Mouse (Mus musculus) liver, embryonic 15.5 days (tissue): ENCODE measurements around the gene Pdcd6ip. TPM values are rescaled to one million over a fixed set of nuclear protein-coding genes. Genes with fewer than 3 reads are reported as not detected.
"Not testable (repeated sequence)": the region's sequence is repeated elsewhere in the genome, so short reads cannot be mapped to it uniquely, and the experiment has no call there.

Source experiments
- ATAC-seq: fragments of 200-750 bp; cut with Nextera tagmentation; 2 replicates; pipeline ENCODE4 v1.8.0; 2017; ENCODE audit warnings: moderate number of reproducible peaks, mild to moderate bottlenecking, moderate library complexity; ENCODE audit not compliant: insufficient read depth
- H3K27ac ChIP-seq: fragments of 300-500 bp; sonication (generic); replicated peaks from 2 replicates; pipeline ENCODE4 v1.5.1; 2015; ENCODE audit warnings: mild to moderate bottlenecking, inconsistent platforms
- H3K27me3 ChIP-seq: fragments of 300-500 bp; sonication (generic); 2 replicates; pipeline ENCODE4 v1.6.1; 2015; ENCODE audit warnings: mild to moderate bottlenecking, inconsistent platforms
- H3K36me3 ChIP-seq: fragments of 300-500 bp; sonication (generic); replicated peaks from 2 replicates; pipeline ENCODE4 v1.6.1; 2015; ENCODE audit warnings: moderate library complexity, mild to moderate bottlenecking, inconsistent platforms
- H3K4me1 ChIP-seq: fragments of 300-500 bp; sonication (generic); replicated peaks from 2 replicates; pipeline ENCODE4 v1.6.1; 2015; ENCODE audit warnings: inconsistent platforms
- H3K4me2 ChIP-seq: fragments of 300-500 bp; sonication (generic); 2 replicates; pipeline ENCODE4 v1.6.1; 2015; ENCODE audit warnings: moderate library complexity, mild to moderate bottlenecking, inconsistent platforms
- H3K4me3 ChIP-seq: fragments of 300-500 bp; sonication (generic); replicated peaks from 2 replicates; pipeline ENCODE4 v1.5.1; 2015; ENCODE audit warnings: mild to moderate bottlenecking, inconsistent platforms
- H3K9ac ChIP-seq: fragments of 300-500 bp; sonication (generic); 2 replicates; pipeline ENCODE4 v1.6.1; 2015; ENCODE audit warnings: moderate library complexity, mild to moderate bottlenecking, inconsistent platforms
- H3K9me3 ChIP-seq: fragments of 300-500 bp; sonication (generic); replicated peaks from 2 replicates; pipeline ENCODE4 v1.6.1; 2016; ENCODE audit warnings: inconsistent platforms
- WGBS: fragments of 180-500 bp; shearing (Covaris S2); methylation state at CpG from one replicate; pipeline ENCODE4 v1.1.7; 2015; ENCODE audit warnings: mixed read lengths; ENCODE audit not compliant: insufficient replicate concordance; 5-methylcytosine and 5-hydroxymethylcytosine counted together
- polyA plus RNA-seq: library from polyadenylated mRNA; unstranded; fragments of >200 nt; fragmentation: Nextera tagmentation; extraction: Ambion mirVana; gene quantifications from 2 replicates; pipeline ENCODE4 v1.2.1, GENCODE M21; 2015

The Pdcd6ip gene
- polyA plus RNA-seq, 1 experiment from 2014 or later: 39.5 TPM

DNA sequence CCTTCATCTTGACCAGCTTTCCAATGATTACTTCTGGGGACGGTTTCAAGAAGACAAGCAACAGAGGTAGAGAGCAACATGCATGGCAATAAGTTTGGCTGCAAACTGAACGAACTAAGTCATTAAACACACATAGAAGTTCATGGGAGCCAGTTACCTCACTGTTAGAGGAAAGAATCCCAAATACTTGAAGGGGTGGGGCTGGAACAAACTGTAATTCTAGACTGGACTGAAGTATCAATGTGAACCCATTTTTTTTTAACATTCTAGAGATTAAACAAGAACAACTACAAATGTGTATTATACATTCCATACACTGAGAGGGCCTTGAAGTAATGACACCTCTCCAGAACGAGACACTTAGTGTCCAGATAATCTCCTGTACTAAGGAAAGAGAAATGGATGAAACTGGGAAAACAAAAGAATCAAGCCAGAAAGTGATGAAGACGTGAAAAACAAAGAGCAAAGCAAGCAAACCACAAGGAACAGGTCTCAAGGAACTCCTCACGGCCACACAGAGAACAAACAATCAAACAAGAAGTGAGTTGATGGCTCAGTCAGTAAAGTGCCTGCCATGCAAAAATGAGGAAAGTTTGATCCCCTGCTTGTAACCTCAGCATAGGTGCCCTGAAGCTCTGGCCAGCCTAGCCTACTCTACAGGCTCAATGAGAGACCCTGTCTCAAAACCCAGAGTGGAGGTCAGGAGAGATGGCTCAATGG is 6.5 kb downstream of the Pdcd6ip start:
- Histone ChIP-seq H3K36me3 (peaks cover 25% of the 10 kb centered on the region), H3K9me3 (no peaks in the 10 kb centered on the region), H3K4me1 (peaks cover 36% of the 10 kb centered on the region), H3K4me3 (no peak overlapping the region), H3K27me3 (no peaks in the 10 kb centered on the region), H3K27ac (no peak overlapping the region), H3K4me2 (no peak overlapping the region), H3K9ac (no peak overlapping the region)
- 66% methylated on average over 5 of the region's 5 CpGs for WGBS
- no peak for ATAC-seq

GRCm38 (mm10) chr9:113687461-113687860 is 20.6 kb downstream of the Pdcd6ip start:
- no peaks in the 10 kb centered on the region for H3K27me3 ChIP-seq
- no peak overlapping the region for H3K4me3 ChIP-seq
- ATAC-seq: no peak
- H3K9me3 ChIP-seq: no peaks in the 10 kb centered on the region
- H3K9ac ChIP-seq: no peak overlapping the region
- peaks cover 83% of the 10 kb centered on the region for H3K36me3 ChIP-seq
- no peaks in the 10 kb centered on the region for H3K4me1 ChIP-seq
- no peak overlapping the region for H3K27ac ChIP-seq
- 84% methylated on average over 12 of the region's 12 CpGs for WGBS
- H3K4me2 ChIP-seq: no peak overlapping the region

GRCm38 (mm10) chr9:113673721-113674120 is 34.3 kb downstream of the Pdcd6ip start:
- ATAC-seq: no peak

DNA sequence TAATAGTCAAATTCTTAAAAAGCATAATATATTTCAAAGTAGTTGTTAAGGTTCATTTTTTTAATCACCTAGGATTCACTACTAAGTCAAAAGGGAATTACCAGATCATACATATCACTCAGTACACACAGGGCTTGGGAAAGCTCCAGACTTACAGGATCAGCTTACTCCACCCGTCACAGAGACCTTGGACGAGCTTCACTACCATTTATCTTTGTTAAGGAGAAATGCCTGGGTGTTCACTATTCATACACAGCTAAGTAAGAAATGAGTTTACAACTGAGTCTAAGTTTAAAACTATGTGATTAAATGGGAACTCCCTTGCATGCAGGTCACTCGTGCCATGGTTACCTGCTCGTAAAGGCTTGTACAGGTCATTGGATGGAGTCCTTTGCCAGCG is 35.7 kb downstream of the Pdcd6ip start:
- peaks cover 78% of the 10 kb centered on the region for H3K36me3 ChIP-seq
- no peaks in the 10 kb centered on the region for H3K27me3 ChIP-seq
- no peaks in the 10 kb centered on the region for H3K4me1 ChIP-seq
- no peak overlapping the region for H3K9ac ChIP-seq
- WGBS: 84% methylated on average over 5 of the region's 5 CpGs
- no peak overlapping the region for H3K4me3 ChIP-seq
- no peak overlapping the region for H3K4me2 ChIP-seq
- no peak for ATAC-seq
- no peak overlapping the region for H3K27ac ChIP-seq
- no peaks in the 10 kb centered on the region for H3K9me3 ChIP-seq

More at GRCm38 (mm10) chr9:113673721-113674120, 34.3 kb downstream of the Pdcd6ip start:
- Histone ChIP-seq H3K4me3 (no peak overlapping the region), H3K4me1 (no peaks in the 10 kb centered on the region), H3K27me3 (no peaks in the 10 kb centered on the region), H3K36me3 (peaks cover 78% of the 10 kb centered on the region), H3K4me2 (no peak overlapping the region), H3K9ac (no peak overlapping the region), H3K9me3 (no peaks in the 10 kb centered on the region), H3K27ac (no peak overlapping the region)
- 87% methylated on average over 6 of the region's 6 CpGs for whole genome bisulfite sequencing

- Histone ChIP-seq H3K9me3 (no peaks in the 10 kb centered on the region), H3K36me3 (peaks cover 80% of the 10 kb centered on the region), H3K27me3 (no peaks in the 10 kb centered on the region), H3K9ac (no peak overlapping the region), H3K4me2 (no peak overlapping the region), H3K4me3 (no peak overlapping the region), H3K4me1 (no peaks in the 10 kb centered on the region), H3K27ac (no peak overlapping the region)
- WGBS: 78% methylated on average over 1 of the region's 1 CpGs
- no peak for ATAC-seq
Observed at GRCm38 (mm10) chr9:113670857-113671106, 37.3 kb downstream of the Pdcd6ip start.

- H3K9me3 ChIP-seq: no peaks in the 10 kb centered on the region
- 81% methylated on average over 7 of the region's 7 CpGs for WGBS
- H3K27ac ChIP-seq: no peak overlapping the region
- H3K4me3 ChIP-seq: no peak overlapping the region
- H3K36me3 ChIP-seq: peaks cover 82% of the 10 kb centered on the region
- no peaks in the 10 kb centered on the region for H3K4me1 ChIP-seq
- no peaks in the 10 kb centered on the region for H3K27me3 ChIP-seq
- ATAC-seq: no peak
- H3K4me2 ChIP-seq: no peak overlapping the region
- no peak overlapping the region for H3K9ac ChIP-seq
Observed at GRCm38 (mm10) chr9:113670105-113670856, 37.8 kb downstream of the Pdcd6ip start.

GRCm38 (mm10) chr9:113663476-113663875 is 44.6 kb downstream of the Pdcd6ip start:
- no peaks in the 10 kb centered on the region for H3K27me3 ChIP-seq
- H3K4me2 ChIP-seq: no peak overlapping the region
- H3K27ac ChIP-seq: no peak overlapping the region
- H3K4me3 ChIP-seq: no peak overlapping the region
- no peak for ATAC-seq
- no peaks in the 10 kb centered on the region for H3K4me1 ChIP-seq
- H3K9me3 ChIP-seq: no peaks in the 10 kb centered on the region
- 61% methylated on average over 4 of the region's 4 CpGs for WGBS
- peaks cover 76% of the 10 kb centered on the region for H3K36me3 ChIP-seq
- no peak overlapping the region for H3K9ac ChIP-seq

- H3K9me3 ChIP-seq: no peaks in the 10 kb centered on the region
- no peak overlapping the region for H3K27ac ChIP-seq
- H3K9ac ChIP-seq: no peak overlapping the region
- H3K27me3 ChIP-seq: no peaks in the 10 kb centered on the region
- H3K36me3 ChIP-seq: peaks cover 79% of the 10 kb centered on the region
- H3K4me1 ChIP-seq: no peaks in the 10 kb centered on the region
- H3K4me3 ChIP-seq: no peak overlapping the region
- ATAC-seq: no peak
- H3K4me2 ChIP-seq: no peak overlapping the region
- 67% methylated on average over 1 of the region's 1 CpGs for WGBS
Observed at GRCm38 (mm10) chr9:113657837-113658236, 50.2 kb downstream of the Pdcd6ip start.

DNA sequence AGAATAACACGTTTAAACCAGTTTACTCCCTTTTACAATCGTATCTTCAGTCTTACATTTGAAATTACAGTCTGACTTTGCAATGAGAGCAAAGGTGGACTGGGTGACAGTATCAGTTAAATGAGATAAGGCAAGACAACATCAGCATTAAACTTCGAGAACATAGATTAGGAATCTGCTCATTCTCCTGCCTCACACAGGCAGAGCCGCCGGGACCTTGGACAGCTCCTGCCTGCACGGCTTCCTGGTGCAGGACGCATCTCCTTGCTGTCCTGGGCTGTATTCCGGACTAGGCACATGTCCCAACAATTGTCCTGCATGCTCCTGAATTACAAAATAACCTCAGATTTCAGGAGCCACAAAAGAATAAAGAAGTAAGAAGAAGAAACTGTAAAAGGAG is 54.5 kb downstream of the Pdcd6ip start:
- no peak overlapping the region for H3K27ac ChIP-seq
- no peaks in the 10 kb centered on the region for H3K27me3 ChIP-seq
- no peak overlapping the region for H3K9ac ChIP-seq
- no peak overlapping the region for H3K4me3 ChIP-seq
- no peaks in the 10 kb centered on the region for H3K9me3 ChIP-seq
- ATAC-seq: no peak
- WGBS: 78% methylated on average over 8 of the region's 8 CpGs
- H3K4me2 ChIP-seq: no peak overlapping the region
- peaks cover 46% of the 10 kb centered on the region for H3K36me3 ChIP-seq
- H3K4me1 ChIP-seq: no peaks in the 10 kb centered on the region

DNA sequence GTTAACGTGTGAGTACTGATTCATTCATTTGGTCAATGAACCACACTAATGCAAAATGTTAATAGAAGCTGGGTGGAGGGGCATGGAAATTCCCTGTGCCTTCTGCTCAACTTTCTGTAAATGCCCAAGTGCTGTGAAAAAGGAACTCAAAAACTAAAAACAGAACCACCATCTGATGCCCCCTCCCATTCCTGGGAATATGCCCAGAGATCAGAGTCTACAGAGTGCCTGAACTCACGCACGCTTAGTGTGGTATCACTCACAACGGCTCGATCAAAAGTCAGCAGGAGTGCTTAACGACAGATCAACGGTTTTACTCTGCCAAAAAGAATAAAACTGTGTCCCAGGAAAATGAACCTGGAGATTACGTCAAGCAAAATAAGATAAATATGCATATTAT is 57.3 kb downstream of the Pdcd6ip start:
- no peaks in the 10 kb centered on the region for H3K4me1 ChIP-seq
- no peak overlapping the region for H3K27ac ChIP-seq
- no peak overlapping the region for H3K4me3 ChIP-seq
- no peaks in the 10 kb centered on the region for H3K9me3 ChIP-seq
- 71% methylated on average over 8 of the region's 8 CpGs for WGBS
- no peaks in the 10 kb centered on the region for H3K27me3 ChIP-seq
- H3K9ac ChIP-seq: no peak overlapping the region
- peaks cover 28% of the 10 kb centered on the region for H3K36me3 ChIP-seq
- no peak for ATAC-seq
- H3K4me2 ChIP-seq: no peak overlapping the region

DNA sequence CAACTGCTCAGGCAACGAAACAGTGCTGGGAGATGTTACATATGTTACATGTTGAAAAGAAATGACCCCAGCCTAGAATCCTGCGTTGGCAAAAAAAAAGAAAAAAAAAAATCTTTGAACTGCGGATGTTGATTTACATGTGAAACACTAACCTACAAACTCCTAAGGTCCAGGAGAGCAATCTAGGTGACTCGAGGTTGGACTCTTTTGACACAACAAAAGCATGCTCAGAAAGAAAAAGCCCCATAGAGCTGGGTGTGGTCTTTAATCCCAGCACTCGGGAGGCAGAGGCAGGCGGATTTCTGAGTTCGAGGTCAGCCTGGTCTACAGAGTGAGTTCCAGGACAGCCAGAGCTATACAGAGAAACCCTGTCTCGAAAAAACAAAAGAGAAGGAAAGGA is 58.8 kb downstream of the Pdcd6ip start:
- not testable (repeated sequence) for H3K4me3 ChIP-seq, H3K27ac ChIP-seq, H3K27me3 ChIP-seq, H3K9me3 ChIP-seq, H3K4me2 ChIP-seq, H3K4me1 ChIP-seq, ATAC-seq, H3K9ac ChIP-seq
- peaks cover 16% of the 10 kb centered on the region for H3K36me3 ChIP-seq
- WGBS: 63% methylated on average over 8 of the region's 8 CpGs

GRCm38 (mm10) chr9:113645837-113646169 is 62.3 kb downstream of the Pdcd6ip start:
- Histone ChIP-seq H3K27ac (no peak overlapping the region), H3K36me3 (no peaks in the 10 kb centered on the region), H3K4me1 (no peaks in the 10 kb centered on the region), H3K9ac (no peak overlapping the region), H3K27me3 (no peaks in the 10 kb centered on the region), H3K4me2 (no peak overlapping the region), H3K9me3 (no peaks in the 10 kb centered on the region), H3K4me3 (no peak overlapping the region)
- WGBS: 31% methylated on average over 5 of the region's 5 CpGs
- no peak for ATAC-seq
